Mouse (Mus musculus) embryonic fibroblast, embryonic 13.5 days (primary cell): ENCODE measurements around the gene Rapgef1. TPM values are rescaled to one million over a fixed set of nuclear protein-coding genes. Genes with fewer than 3 reads are reported as not detected.

Experiments used
- H3K27ac ChIP-seq: 2 replicates; pipeline ENCODE4 v1.5.1; 2012; ENCODE audit warnings: low read length, control low read depth, inconsistent platforms; ENCODE audit not compliant: insufficient read depth
- H3K4me1 ChIP-seq: 2 replicates; pipeline ENCODE4 v1.6.1; 2011; ENCODE audit warnings: low read length; ENCODE audit not compliant: control insufficient read depth, insufficient read depth
- H3K4me3 ChIP-seq: 2 replicates; pipeline ENCODE4 v1.5.1; 2011; ENCODE audit warnings: mild to moderate bottlenecking, control low read depth, low read length; ENCODE audit not compliant: insufficient read depth
- CTCF ChIP-seq: IDR thresholded peaks from 2 replicates; pipeline ENCODE4 v1.5.1; 2011; ENCODE audit warnings: mild to moderate bottlenecking, control low read depth, low read length, moderate library complexity, borderline replicate concordance; ENCODE audit not compliant: insufficient read depth
- POLR2A ChIP-seq: IDR thresholded peaks from 2 replicates; pipeline ENCODE4 v1.6.1; 2011; ENCODE audit warnings: low read depth, mild to moderate bottlenecking, control low read depth, low read length, moderate library complexity
- polyA plus RNA-seq: library from polyadenylated mRNA; stranded (reverse); fragments of >200 nt; gene quantifications from 2 replicates; pipeline ENCODE4 v1.2.4, GENCODE M21; 2011; ENCODE audit warnings: low read depth; ENCODE audit not compliant: missing spikeins, insufficient read length

Gene Rapgef1
- polyA plus RNA-seq, 1 experiment = 43.1 TPM

DNA sequence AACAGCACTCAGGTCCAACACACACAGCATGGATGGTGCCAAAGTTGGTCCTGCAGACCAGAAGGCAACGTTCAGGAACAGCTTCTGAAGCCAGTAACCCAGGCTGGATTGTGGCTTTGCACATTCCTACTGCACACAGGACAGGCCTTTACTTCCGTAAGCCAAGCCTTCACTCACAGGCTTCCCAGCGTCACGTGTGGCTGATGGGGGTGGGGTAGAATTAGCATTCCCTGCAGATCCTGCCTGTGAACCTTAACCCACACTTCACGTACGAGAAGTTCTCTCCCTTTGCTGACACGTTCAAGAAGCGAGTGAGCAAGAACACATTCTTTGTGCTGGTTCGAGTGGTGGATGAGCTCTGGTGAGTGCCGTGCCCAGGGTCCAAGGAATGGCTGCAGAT is 113.0 kb downstream of the Rapgef1 start:
- H3K4me1 ChIP-seq = peaks cover 9% of the 10 kb centered on the region; the same call in 1 of the 2 replicates
- no peak overlapping the region for H3K27ac ChIP-seq
- no peak overlapping the region for H3K4me3 ChIP-seq
- TF ChIP-seq POLR2A (no peak), CTCF (no peak)

DNA sequence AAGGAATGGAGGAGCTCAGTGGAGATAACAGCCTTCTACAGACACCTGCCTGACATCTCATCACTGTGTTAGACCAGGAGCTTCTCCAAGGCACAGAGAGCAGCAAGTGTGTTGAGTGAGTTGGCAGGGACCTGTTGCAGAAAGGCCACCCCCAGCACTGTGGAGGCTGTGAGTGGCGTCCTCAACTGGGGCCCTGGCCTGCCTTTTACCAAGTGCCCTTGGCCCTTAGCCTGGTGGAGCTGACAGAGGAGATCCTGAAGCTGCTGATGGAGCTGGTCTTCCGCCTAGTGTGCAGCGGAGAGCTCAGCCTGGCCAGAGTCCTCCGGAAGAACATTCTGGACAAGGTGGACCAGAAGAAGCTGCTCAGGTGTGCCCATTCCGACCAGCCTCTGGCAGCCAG is 113.8 kb downstream of the Rapgef1 start:
- H3K27ac ChIP-seq = no peak overlapping the region
- H3K4me1 ChIP-seq = peaks cover 9% of the 10 kb centered on the region; the same call in 1 of the 2 replicates
- H3K4me3 ChIP-seq = no peak overlapping the region
- TF ChIP-seq POLR2A (no peak), CTCF (no peak)

DNA sequence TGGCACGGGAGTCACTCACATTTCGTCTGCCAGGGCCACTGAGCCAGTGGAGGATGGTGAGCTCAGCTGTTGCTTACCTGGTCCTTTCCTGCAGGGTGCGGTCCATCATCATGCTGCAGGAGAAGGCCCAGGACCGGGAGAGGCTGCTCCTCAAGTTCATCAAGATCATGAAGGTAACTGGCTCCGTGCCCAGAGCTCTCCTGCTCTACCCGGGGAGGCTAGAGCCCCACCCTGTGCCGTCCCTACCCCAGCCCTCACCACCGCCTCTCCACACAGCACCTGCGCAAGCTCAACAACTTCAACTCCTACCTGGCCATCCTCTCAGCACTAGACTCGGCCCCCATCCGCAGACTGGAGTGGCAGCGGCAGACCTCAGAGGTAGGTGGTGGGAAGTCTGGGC is 116.2 kb downstream of the Rapgef1 start:
- TF ChIP-seq CTCF = no peak
- no peak for TF ChIP-seq POLR2A

DNA sequence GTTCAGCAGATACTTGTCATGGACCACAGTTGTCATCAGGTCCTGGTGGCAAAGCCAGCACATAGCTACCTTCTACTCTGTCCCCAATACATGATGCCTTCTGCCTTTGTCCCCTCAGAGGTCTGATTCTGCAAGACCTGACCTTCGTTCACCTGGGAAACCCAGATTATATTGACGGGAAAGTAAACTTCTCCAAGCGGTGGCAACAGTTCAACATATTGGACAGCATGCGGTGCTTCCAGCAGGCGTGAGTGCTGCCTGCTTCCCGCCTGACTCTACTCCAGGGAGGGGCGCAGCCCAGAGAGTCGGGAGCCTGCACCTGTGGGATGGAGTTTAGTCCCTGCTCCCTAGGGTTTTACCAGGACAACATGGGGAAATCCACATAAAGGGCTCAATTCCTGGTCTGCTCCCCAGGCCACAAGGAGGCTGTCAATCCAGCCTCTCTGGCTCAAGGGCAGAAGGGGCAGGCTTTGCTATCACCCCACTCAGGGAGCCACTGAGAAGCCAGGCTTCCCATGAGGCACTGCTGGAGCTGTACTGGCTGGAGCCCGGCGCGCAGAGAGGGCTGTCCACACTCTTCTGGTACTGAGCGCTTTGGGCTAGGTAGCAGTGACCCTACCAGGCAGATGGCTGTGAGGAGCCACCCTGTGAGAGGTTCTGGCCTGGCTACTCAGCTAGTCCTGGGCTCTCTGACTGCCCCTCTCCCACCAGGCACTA is 117.8 kb downstream of the Rapgef1 start:
- TF ChIP-seq CTCF = no peak
- TF ChIP-seq POLR2A = no peak
- Histone ChIP-seq H3K27ac (no peak overlapping the region), H3K4me1 (no peaks in the 10 kb centered on the region), H3K4me3 (no peak overlapping the region)

More for the DNA sequence above, 116.2 kb downstream of the Rapgef1 start:
- no peak overlapping the region for H3K27ac ChIP-seq
- no peak overlapping the region for H3K4me3 ChIP-seq
- H3K4me1 ChIP-seq = no peaks in the 10 kb centered on the region

DNA sequence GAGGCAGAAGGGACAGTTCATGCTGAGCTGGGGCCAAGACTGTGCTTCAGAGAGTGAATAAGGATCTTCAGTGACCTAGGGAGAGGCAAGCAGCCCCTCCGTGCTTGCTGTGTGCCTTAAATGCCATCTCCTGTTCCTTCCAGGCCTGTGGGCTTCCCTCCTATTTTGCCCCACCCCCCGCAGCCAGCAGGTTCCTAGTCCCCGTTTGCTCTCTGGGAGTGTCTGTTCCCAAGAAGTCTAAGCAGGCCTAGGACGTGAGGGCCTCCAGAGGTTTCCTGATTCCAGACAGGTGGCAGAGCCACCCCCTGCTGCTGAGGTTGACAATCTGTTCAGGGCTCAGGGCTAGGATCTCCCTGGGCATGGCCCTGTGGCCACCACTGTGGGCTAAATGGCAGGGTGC is 119.3 kb downstream of the Rapgef1 start:
- TF ChIP-seq CTCF (no peak), POLR2A (no peak)
- no peaks in the 10 kb centered on the region for H3K4me1 ChIP-seq

DNA sequence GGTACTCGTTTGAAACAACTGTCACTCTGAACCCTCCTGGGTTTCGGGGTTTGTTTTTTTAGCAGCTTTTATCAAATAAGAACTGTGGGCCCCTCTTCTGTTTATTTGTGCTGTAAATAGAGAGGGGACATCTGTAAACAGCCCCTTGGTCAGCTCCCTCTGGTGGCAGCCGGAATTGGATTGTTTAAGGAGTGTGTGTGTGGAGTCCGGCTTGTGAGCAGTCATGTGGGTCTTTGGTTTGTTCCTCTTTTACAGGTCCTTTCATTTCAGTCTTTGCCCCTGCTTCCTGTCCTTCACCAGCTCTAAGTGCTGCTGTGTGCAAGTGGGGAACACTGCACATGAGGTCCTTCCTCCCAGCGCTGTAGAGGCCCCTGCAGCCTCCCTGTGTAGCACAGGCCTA is 119.8 kb downstream of the Rapgef1 start:
- H3K4me3 ChIP-seq = no peak overlapping the region

More for the DNA sequence above, 119.3 kb downstream of the Rapgef1 start:
- H3K4me3 ChIP-seq = no peak overlapping the region
- no peak overlapping the region for H3K27ac ChIP-seq

DNA sequence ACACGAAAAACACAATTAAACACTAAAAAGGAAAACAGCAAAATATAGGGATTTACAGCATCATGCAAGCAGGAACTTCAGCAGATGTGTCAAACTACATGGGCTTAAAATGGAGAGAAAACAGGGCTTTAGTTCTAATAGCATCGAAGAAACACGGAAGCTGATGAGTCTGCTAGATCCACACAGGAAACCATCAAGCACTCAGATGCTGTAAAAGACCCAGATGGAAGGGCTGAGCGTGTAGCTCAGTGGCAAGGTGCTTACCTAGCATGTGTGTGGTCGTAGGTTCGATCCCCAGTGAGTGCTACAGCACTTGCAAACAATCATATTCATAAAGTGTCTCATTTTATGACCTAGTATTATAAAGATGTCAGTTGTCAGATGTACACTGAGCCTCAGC is 121.7 kb downstream of the Rapgef1 start:
- TF ChIP-seq CTCF (no peak), POLR2A (no peak)
- Histone ChIP-seq H3K4me3 (no peak overlapping the region), H3K27ac (no peak overlapping the region), H3K4me1 (no peaks in the 10 kb centered on the region)

More for the DNA sequence above, 119.8 kb downstream of the Rapgef1 start:
- no peak overlapping the region for H3K27ac ChIP-seq
- no peak for TF ChIP-seq POLR2A
- no peak for TF ChIP-seq CTCF
- H3K4me1 ChIP-seq = no peaks in the 10 kb centered on the region

DNA sequence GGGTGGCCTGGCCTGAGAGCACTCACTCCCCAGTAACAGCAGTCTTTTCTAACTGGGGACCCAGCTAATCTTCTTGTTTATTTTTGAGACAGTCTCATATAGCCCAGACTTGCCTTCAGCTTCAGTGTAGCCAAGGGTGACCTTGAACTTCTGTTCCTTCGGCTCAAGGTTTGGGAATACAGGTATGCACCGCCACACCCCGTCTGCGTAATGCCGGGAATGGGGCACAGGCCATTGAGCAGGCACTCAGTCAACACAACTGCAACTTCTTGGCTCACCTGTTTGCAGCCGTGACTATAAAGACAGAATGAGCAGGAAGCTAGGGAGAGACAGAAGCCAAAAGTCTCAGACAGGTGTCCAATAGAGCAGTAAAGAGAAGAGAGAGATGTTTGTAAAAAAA is 124.7 kb downstream of the Rapgef1 start:
- no peak overlapping the region for H3K27ac ChIP-seq
- TF ChIP-seq POLR2A (no peak), CTCF (no peak)
- H3K4me3 ChIP-seq = no peak overlapping the region
- H3K4me1 ChIP-seq = no peaks in the 10 kb centered on the region

DNA sequence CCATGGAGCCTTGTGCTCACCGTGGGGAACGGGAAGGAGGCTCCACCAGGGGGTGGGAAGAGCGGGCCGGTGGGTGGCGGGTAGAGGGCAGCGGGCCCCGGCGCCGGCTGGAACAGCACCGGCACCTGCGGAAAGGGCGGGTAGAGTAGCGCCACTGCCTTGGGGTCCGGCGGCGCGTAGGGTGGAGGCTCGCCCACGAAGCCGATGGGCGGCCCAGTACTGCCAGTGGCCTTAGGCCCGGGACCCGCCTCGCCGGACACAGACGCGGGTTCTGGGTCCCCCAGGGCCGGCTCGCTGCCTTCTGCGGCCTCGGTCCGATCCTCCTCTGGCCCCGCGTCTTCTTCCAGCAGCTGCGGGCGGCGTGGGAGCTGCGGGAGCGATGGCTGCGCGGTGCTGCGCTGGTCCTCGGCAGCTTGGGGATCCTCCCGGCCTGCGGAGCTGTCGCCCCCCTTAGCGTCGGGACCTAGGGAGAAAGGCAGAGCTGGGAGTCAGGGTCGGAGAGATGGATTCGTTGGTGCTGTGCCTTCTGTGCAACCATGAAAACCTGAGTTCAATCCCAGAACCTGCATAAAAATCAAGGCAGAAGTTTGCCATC is 127.8 kb downstream of the Rapgef1 start:
- no peaks in the 10 kb centered on the region for H3K4me1 ChIP-seq
- TF ChIP-seq POLR2A (no peak), CTCF (no peak)
- no peak overlapping the region for H3K4me3 ChIP-seq
- no peak overlapping the region for H3K27ac ChIP-seq

DNA sequence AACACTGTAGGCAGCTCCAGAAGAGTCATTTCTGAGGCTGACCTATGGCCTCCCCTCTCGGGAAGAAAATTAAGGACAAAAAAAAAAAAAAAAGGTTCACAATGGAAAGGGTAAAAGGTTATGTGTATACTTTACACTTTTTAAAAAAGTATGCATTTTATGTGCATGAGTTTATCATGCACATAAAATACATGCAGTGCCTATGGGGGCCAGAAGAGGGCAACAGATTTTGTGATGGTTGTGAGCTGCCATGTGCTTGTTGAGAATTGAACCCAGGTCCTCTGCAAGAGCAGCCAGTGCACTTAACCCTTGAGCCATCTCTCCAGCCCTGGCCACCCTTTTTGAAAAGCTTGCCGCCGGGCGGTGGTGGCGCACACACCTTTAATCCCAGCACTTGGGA is 128.3 kb downstream of the Rapgef1 start:
- Histone ChIP-seq H3K27ac (no peak overlapping the region), H3K4me3 (no peak overlapping the region), H3K4me1 (no peaks in the 10 kb centered on the region)
- TF ChIP-seq POLR2A = no peak
- no peak for TF ChIP-seq CTCF
